Mouse (Mus musculus) CD4-positive, CD25-positive, alpha-beta regulatory T cell, adult 9 weeks (primary cell): ENCODE results near the gene Prr32. TPM values are rescaled to one million over a fixed set of nuclear protein-coding genes. Genes with fewer than 3 reads are reported as not detected.

Experiments
- polyA plus RNA-seq: library from polyadenylated mRNA; unstranded; fragments of 100-300 nt; shearing (Covaris generic); gene quantifications from one replicate; pipeline ENCODE4 v1.2.1, GENCODE M21; 2017

Prr32 gene
- polyA plus RNA-seq, result not detected

DNA sequence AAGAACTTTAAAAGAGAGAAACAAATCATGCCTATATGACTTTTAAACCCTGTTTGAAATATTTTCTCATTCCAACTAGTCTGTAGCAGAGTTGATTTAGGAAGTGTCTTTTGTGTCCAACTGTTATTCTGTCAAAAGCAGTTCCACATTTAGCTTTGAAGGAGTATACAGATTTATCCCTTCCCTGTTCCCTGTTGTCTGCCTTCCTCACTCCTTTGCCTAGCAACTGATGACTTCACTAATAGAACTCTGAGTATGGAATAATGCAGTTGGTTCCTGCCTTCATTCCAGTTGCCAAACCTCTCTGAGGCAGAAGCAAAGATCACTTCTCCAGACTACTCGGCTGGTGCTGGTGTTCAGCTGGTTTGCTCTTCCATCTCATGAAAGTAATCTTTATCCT is at the start of gene Prr32:
Gene Prr32 (plus strand): TSS at position 301 of the 400 bp plus-strand sequence.

